Mouse (Mus musculus): Measurements from ENCODE around the gene Opa1. TPM values are rescaled to one million over a fixed set of nuclear protein-coding genes. Genes with fewer than 3 reads are reported as not detected.

The Opa1 gene
- polyA plus RNA-seq, 1 experiment from 2014 or later, result 33.1 TPM

- Histone ChIP-seq H3K4me2 (replicated peaks; ENCODE audit: low read depth, low read length) (no peak overlapping the region), H3K27ac (ENCODE audit: low read length) (no peak overlapping the region), H3K4me3 (ENCODE audit: low read length) (no peak overlapping the region), H3K27me3 (ENCODE audit: insufficient read depth, low read length) (0 out of 2 replicates have a peak, but pooled peaks cover 2% of the 10 kb centered on the region), H3K4me1 (ENCODE audit: insufficient read depth, low read length) (peaks cover 10% of the 10 kb centered on the region; the same call in 1 of the 2 replicates), H3K9ac (replicated peaks; ENCODE audit: low read length) (no peak overlapping the region), H3K9me3 (ENCODE audit: low read length) (no peaks in the 10 kb centered on the region), H3K36me3 (ENCODE audit: insufficient read depth, low read length) (no peaks in the 10 kb centered on the region)
- no peak for ATAC-seq (ENCODE audit: low FRiP score, low TSS enrichment)
- 59% methylated on average over 4 of the region's 4 CpGs for WGBS
Measured at GRCm38 (mm10) chr16:29664392-29664791, 85.3 kb downstream of the Opa1 start.

DNA sequence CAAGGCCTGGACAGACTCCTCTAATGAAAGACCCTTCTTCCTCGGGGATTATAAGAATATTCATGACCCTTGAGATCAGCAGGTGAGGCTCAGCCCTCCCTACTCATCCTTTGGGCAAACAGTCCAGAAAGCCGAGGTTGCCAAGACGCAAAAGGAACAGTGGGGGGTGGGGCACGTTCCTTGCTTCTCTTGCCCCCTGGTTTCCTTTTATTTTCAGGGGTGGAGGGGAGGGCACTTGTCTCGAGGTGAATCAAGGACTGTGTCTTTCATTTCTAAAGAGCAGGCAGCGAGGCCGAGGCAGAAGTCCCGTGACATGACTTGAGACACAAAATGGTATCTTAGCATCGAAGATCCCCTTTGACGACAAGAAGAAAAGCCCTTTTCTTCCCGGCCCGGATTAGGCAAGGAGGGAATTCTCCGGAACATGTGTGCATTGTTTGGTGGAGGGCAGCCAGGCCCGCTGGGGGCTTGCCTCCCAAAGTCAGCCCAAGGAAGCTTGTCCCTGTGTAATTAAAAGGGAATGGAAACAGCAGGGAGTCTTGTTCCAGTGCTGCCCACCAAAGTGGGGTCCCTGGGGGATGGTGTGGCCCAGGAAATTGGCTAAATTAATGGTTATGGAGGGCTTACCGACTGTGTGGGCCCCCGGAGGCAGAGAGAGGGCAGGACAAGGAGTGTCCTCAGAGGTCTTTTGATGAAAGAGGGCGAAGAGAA lies 88.0 kb downstream of the Opa1 start:
- 0 out of 2 replicates have a peak, but pooled peaks have one; percentile 9 for ATAC-seq (ENCODE audit: low FRiP score, low TSS enrichment)
- no peak overlapping the region for H3K4me2 ChIP-seq (replicated peaks; ENCODE audit: low read depth, low read length)
- 35% methylated on average over 17 of the region's 17 CpGs for WGBS
- no peak overlapping the region for H3K27ac ChIP-seq (ENCODE audit: low read length)
- H3K9ac ChIP-seq (replicated peaks; ENCODE audit: low read length), result no peak overlapping the region
- H3K27me3 ChIP-seq (ENCODE audit: insufficient read depth, low read length), result 0 out of 2 replicates have a peak, but pooled peaks cover 2% of the 10 kb centered on the region
- H3K9me3 ChIP-seq (ENCODE audit: low read length), result no peaks in the 10 kb centered on the region
- H3K4me3 ChIP-seq (ENCODE audit: low read length), result no peak overlapping the region
- 0 out of 2 replicates have a peak, but pooled peaks cover 5% of the 10 kb centered on the region for H3K4me1 ChIP-seq (ENCODE audit: insufficient read depth, low read length)
- H3K36me3 ChIP-seq (ENCODE audit: insufficient read depth, low read length), result no peaks in the 10 kb centered on the region

- H3K4me1 ChIP-seq (ENCODE audit: insufficient read depth, low read length), result 0 out of 2 replicates have a peak, but pooled peaks cover 5% of the 10 kb centered on the region
- H3K4me2 ChIP-seq (replicated peaks; ENCODE audit: low read depth, low read length), result no peak overlapping the region
- H3K27me3 ChIP-seq (ENCODE audit: insufficient read depth, low read length), result 0 out of 2 replicates have a peak, but pooled peaks cover 2% of the 10 kb centered on the region
- WGBS, result 49% methylated on average over 5 of the region's 5 CpGs
- no peak overlapping the region for H3K9ac ChIP-seq (replicated peaks; ENCODE audit: low read length)
- 0 out of 2 replicates have a peak, but pooled peaks have one; percentile 19 for ATAC-seq (ENCODE audit: low FRiP score, low TSS enrichment)
- no peak overlapping the region for H3K27ac ChIP-seq (ENCODE audit: low read length)
- H3K9me3 ChIP-seq (ENCODE audit: low read length), result no peaks in the 10 kb centered on the region
- no peak overlapping the region for H3K4me3 ChIP-seq (ENCODE audit: low read length)
- no peaks in the 10 kb centered on the region for H3K36me3 ChIP-seq (ENCODE audit: insufficient read depth, low read length)
Measured at GRCm38 (mm10) chr16:29667702-29668061, 88.5 kb downstream of the Opa1 start.

- H3K9ac ChIP-seq (replicated peaks; ENCODE audit: low read length), result no peak overlapping the region
- no peak for ATAC-seq (ENCODE audit: low FRiP score, low TSS enrichment)
- 90% methylated on average over 12 of the region's 12 CpGs for WGBS
- no peaks in the 10 kb centered on the region for H3K36me3 ChIP-seq (ENCODE audit: insufficient read depth, low read length)
- H3K27me3 ChIP-seq (ENCODE audit: insufficient read depth, low read length), result 0 out of 2 replicates have a peak, but pooled peaks cover 2% of the 10 kb centered on the region
- 0 out of 2 replicates have a peak, but pooled peaks cover 5% of the 10 kb centered on the region for H3K4me1 ChIP-seq (ENCODE audit: insufficient read depth, low read length)
- no peak overlapping the region for H3K4me2 ChIP-seq (replicated peaks; ENCODE audit: low read depth, low read length)
- no peak overlapping the region for H3K4me3 ChIP-seq (ENCODE audit: low read length)
- H3K9me3 ChIP-seq (ENCODE audit: low read length), result no peaks in the 10 kb centered on the region
- H3K27ac ChIP-seq (ENCODE audit: low read length), result no peak overlapping the region
Measured at GRCm38 (mm10) chr16:29668451-29668850, 89.3 kb downstream of the Opa1 start.

GRCm38 (mm10) chr16:29670806-29671205 lies 91.7 kb downstream of the Opa1 start:
- no peak overlapping the region for H3K9ac ChIP-seq (replicated peaks; ENCODE audit: low read length)
- no peaks in the 10 kb centered on the region for H3K36me3 ChIP-seq (ENCODE audit: insufficient read depth, low read length)
- no peak for ATAC-seq (ENCODE audit: low FRiP score, low TSS enrichment)
- H3K27me3 ChIP-seq (ENCODE audit: insufficient read depth, low read length), result 0 out of 2 replicates have a peak, but pooled peaks cover 2% of the 10 kb centered on the region
- H3K9me3 ChIP-seq (ENCODE audit: low read length), result no peaks in the 10 kb centered on the region
- H3K4me3 ChIP-seq (ENCODE audit: low read length), result no peak overlapping the region
- H3K4me2 ChIP-seq (replicated peaks; ENCODE audit: low read depth, low read length), result no peak overlapping the region
- 0 out of 2 replicates have a peak, but pooled peaks cover 5% of the 10 kb centered on the region for H3K4me1 ChIP-seq (ENCODE audit: insufficient read depth, low read length)
- WGBS, result 94% methylated on average over 3 of the region's 3 CpGs
- no peak overlapping the region for H3K27ac ChIP-seq (ENCODE audit: low read length)

GRCm38 (mm10) chr16:29673230-29673629 lies 94.1 kb downstream of the Opa1 start:
- WGBS, result 96% methylated on average over 3 of the region's 3 CpGs
- no peak overlapping the region for H3K4me3 ChIP-seq (ENCODE audit: low read length)
- H3K9ac ChIP-seq (replicated peaks; ENCODE audit: low read length), result no peak overlapping the region
- no peaks in the 10 kb centered on the region for H3K9me3 ChIP-seq (ENCODE audit: low read length)
- no peaks in the 10 kb centered on the region for H3K27me3 ChIP-seq (ENCODE audit: insufficient read depth, low read length)
- ATAC-seq (ENCODE audit: low FRiP score, low TSS enrichment), result no peak
- no peaks in the 10 kb centered on the region for H3K36me3 ChIP-seq (ENCODE audit: insufficient read depth, low read length)
- H3K4me2 ChIP-seq (replicated peaks; ENCODE audit: low read depth, low read length), result no peak overlapping the region
- H3K4me1 ChIP-seq (ENCODE audit: insufficient read depth, low read length), result no peaks in the 10 kb centered on the region
- no peak overlapping the region for H3K27ac ChIP-seq (ENCODE audit: low read length)

DNA sequence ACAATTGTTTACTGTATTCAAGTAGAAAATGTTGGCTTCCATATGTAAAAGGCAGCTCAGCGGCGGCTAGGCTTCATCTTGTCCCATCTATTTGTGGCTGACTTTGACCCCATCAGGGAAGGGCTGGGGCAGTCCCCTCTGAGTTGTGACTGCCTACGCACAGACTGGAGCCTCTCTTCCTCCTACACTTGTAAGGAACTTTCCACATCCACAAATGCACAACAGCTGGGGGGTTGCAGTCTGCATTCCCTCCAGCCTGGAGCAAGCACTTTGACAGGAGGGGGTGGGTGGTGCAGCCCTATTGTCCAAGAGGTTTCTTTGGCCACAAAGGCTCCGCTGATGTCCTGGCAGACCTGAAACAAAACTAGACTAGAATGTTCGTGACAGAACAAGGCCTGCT lies 100.5 kb downstream of the Opa1 start:
- H3K4me1 ChIP-seq (ENCODE audit: insufficient read depth, low read length), result peaks cover 16% of the 10 kb centered on the region
- H3K27me3 ChIP-seq (ENCODE audit: insufficient read depth, low read length), result no peaks in the 10 kb centered on the region
- WGBS, result 52% methylated on average over 5 of the region's 5 CpGs
- H3K4me2 ChIP-seq (replicated peaks; ENCODE audit: low read depth, low read length), result no peak overlapping the region
- ATAC-seq (ENCODE audit: low FRiP score, low TSS enrichment), result peak; percentile 53; the same call in 1 of the 2 replicates
- no peaks in the 10 kb centered on the region for H3K9me3 ChIP-seq (ENCODE audit: low read length)
- H3K9ac ChIP-seq (replicated peaks; ENCODE audit: low read length), result no peak overlapping the region
- no peak overlapping the region for H3K4me3 ChIP-seq (ENCODE audit: low read length)
- H3K27ac ChIP-seq (ENCODE audit: low read length), result no peak overlapping the region
- no peaks in the 10 kb centered on the region for H3K36me3 ChIP-seq (ENCODE audit: insufficient read depth, low read length)

DNA sequence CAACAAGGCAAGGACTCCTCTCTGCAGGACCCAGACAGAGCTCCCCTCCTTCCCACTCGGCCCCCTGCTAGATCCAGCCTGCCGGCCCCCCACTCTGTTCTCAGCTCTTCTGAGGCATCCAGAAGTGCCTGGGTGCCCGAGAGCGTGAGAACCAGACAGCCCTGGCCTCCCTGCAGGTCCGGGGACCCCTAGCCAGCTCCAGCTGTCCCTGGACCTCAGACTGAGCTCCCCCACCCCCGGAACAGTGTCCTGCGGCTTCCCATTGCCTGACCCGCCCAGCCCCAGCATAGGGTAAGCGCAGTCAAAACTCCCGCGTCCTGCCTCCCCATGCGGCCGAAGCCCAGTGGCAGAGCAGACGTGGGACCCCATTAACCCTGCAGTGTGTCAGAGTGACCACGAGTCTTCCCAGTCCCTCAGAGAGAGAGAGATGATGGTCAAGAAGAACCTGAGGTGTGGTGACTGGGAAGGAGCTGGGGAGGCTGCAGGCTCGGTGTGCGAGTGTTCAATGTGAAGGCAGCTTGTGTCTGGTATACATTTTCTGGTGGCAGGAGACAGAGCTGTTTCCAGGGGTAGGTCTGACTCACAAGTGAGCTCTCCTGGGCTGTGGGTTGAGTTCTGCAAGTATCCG lies 101.5 kb downstream of the Opa1 start:
- H3K27ac ChIP-seq (ENCODE audit: low read length), result no peak overlapping the region
- 0 out of 2 replicates have a peak, but pooled peaks have one; percentile 5 for ATAC-seq (ENCODE audit: low FRiP score, low TSS enrichment)
- H3K36me3 ChIP-seq (ENCODE audit: insufficient read depth, low read length), result no peaks in the 10 kb centered on the region
- no peaks in the 10 kb centered on the region for H3K27me3 ChIP-seq (ENCODE audit: insufficient read depth, low read length)
- H3K9me3 ChIP-seq (ENCODE audit: low read length), result no peaks in the 10 kb centered on the region
- H3K4me3 ChIP-seq (ENCODE audit: low read length), result no peak overlapping the region
- H3K4me2 ChIP-seq (replicated peaks; ENCODE audit: low read depth, low read length), result no peak overlapping the region
- 78% methylated on average over 18 of the region's 18 CpGs for WGBS
- H3K9ac ChIP-seq (replicated peaks; ENCODE audit: low read length), result no peak overlapping the region
- peaks cover 16% of the 10 kb centered on the region for H3K4me1 ChIP-seq (ENCODE audit: insufficient read depth, low read length)

DNA sequence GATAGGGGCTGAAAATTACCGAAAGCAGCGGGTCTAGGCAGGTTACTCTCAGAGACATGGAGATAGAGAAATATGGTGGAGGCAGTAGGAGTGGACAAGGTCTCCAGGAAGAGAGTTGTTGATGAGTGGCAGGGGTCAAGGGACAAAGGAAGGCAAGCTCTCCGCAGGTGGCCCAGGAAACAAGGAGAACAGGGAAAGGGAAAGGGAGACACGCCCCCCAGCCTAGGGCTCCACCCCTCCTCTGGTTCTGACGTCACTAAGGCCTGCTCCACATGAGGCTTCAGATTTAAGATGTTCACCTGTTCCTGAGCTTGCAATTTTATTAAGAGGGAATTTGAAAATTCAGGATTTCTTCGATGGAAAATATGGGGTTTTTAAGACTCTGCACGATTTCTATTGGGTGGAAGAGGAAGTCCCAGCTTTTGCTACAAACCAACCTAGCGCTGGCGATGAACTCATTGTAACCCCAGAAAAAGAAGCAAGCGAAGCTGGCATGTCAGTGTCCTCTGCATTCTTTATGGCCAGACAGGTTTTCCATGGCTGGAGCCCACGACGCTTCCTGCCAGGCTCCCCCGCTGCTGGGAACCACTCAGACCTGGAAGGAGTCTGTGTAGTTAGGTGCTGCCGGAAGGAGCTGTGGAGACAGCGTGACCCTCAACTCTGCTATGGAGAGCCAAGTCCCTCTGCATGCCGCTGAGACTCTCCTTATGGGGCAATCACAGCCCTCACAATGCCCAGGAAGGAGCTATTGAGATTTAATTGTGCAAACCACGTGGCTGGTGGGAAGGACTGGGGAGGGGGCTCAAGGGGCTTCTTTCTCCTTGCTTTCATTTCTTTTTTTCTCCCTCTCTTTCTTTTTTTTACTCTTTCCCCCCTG lies 103.7 kb downstream of the Opa1 start:
- no peaks in the 10 kb centered on the region for H3K36me3 ChIP-seq (ENCODE audit: insufficient read depth, low read length)
- H3K27ac ChIP-seq (ENCODE audit: low read length), result no peak overlapping the region
- 0 out of 2 replicates have a peak overlapping the region, but pooled peaks have one; percentile 8 for H3K4me2 ChIP-seq (replicated peaks; ENCODE audit: low read depth, low read length)
- H3K4me1 ChIP-seq (ENCODE audit: insufficient read depth, low read length), result peaks cover 16% of the 10 kb centered on the region
- no peak overlapping the region for H3K4me3 ChIP-seq (ENCODE audit: low read length)
- no peaks in the 10 kb centered on the region for H3K9me3 ChIP-seq (ENCODE audit: low read length)
- 29% methylated on average over 17 of the region's 17 CpGs for WGBS
- no peaks in the 10 kb centered on the region for H3K27me3 ChIP-seq (ENCODE audit: insufficient read depth, low read length)
- ATAC-seq (ENCODE audit: low FRiP score, low TSS enrichment), result no peak; the same call in 1 of the 2 replicates
- no peak overlapping the region for H3K9ac ChIP-seq (replicated peaks; ENCODE audit: low read length)

Data from kidney, embryonic 16.5 days (tissue).